Comparison of ENCODE assay signal across 8 mouse cellular contexts in the genomic region with DNA sequence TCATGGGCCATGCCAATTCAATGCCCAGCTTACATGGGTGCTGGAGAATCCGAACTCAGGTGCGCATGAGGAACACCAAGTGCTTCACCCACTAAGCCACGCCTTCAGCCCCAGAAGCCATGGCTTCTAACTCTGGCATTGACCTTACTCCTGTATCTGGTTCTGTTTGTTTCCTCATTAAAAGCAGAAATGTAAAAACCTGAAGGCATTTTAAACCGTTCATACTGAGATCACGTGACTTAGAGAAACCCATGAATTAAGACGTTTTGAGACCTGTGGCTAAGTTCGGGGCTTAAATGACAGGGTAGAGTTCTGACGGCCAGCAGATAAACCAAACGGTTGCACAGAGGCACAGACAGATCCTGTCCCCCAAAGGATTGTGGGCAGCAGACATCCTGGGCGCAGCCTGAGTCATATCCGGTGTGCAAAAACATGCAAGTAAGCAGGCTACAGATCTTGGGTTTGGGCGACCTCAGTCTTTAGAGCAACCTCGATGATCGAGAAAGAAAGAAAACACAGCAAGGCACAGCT. TPM values are rescaled to one million over a fixed set of nuclear protein-coding genes. Genes with fewer than 3 reads are reported as not detected.
DNase-seq lines count a peak whose midpoint lies in the region; ATAC-seq and TF ChIP-seq lines count a peak whose summit lies in the region.

No protein-coding gene starts in this region.

- H3K4me3 ChIP-seq in embryonic fibroblast, embryonic 13.5 days (ENCODE audit: insufficient read depth, low read length) = no peak overlapping the region
- H3K4me3 ChIP-seq in hindbrain, embryonic 15.5 days = no peak overlapping the region
- H3K4me3 ChIP-seq in liver, embryonic 16.5 days (ENCODE audit: low read depth, low read length) = peak overlapping the region; percentile 35
- no peak overlapping the region for H3K4me3 ChIP-seq in olfactory bulb, adult 2 months (ENCODE audit: insufficient read depth, low read depth, low read length)

- no peaks in the 10 kb centered on the region for H3K36me3 ChIP-seq in hindbrain, embryonic 15.5 days
- no peaks in the 10 kb centered on the region for H3K36me3 ChIP-seq in liver, embryonic 16.5 days (ENCODE audit: control insufficient read depth, insufficient read depth)

- TF ChIP-seq POLR2A in embryonic fibroblast, embryonic 13.5 days (IDR thresholded peaks at IDR 0.05; ENCODE audit: low read depth, low read length) = no peak; the same call in 1 of the 2 replicates
- TF ChIP-seq POLR2A in olfactory bulb, adult 2 months (IDR thresholded peaks at IDR 0.05; ENCODE audit: insufficient read depth, low read depth, low read length) = no peak

- peak; percentile 94 for ATAC-seq in CD4-positive, CD25-positive, alpha-beta regulatory T cell, adult 4 months
- 0 out of 2 replicates have a peak, but pooled peaks have one; percentile 27 for ATAC-seq in hindbrain, embryonic 15.5 days (ENCODE audit: low FRiP score, low read depth)
- ATAC-seq in liver, embryonic 16.5 days (ENCODE audit: low read depth) = peak; percentile 66

- H3K4me1 ChIP-seq in embryonic fibroblast, embryonic 13.5 days (ENCODE audit: control insufficient read depth, insufficient read depth, low read length) = peaks cover 6% of the 10 kb centered on the region; the same call in 1 of the 2 replicates
- 0 out of 2 replicates have a peak, but pooled peaks cover 6% of the 10 kb centered on the region for H3K4me1 ChIP-seq in hindbrain, embryonic 15.5 days (replicated peaks)
- H3K4me1 ChIP-seq in liver, embryonic 16.5 days (ENCODE audit: control insufficient read depth, low read depth, low read length) = no peaks in the 10 kb centered on the region; the same call in 1 of the 2 replicates
- H3K4me1 ChIP-seq in olfactory bulb, adult 2 months (ENCODE audit: control insufficient read depth, insufficient read depth, low read length) = peaks cover 7% of the 10 kb centered on the region; the same call in 1 of the 2 replicates

- peak overlapping the region; percentile 33 for H3K4me2 ChIP-seq in hindbrain, embryonic 15.5 days
- H3K4me2 ChIP-seq in liver, embryonic 16.5 days (ENCODE audit: low read depth, low read length) = peak overlapping the region; percentile 68

- H3K27ac ChIP-seq in embryonic fibroblast, embryonic 13.5 days (ENCODE audit: insufficient read depth, low read length) = peak overlapping the region; percentile 96
- no peak overlapping the region for H3K27ac ChIP-seq in hindbrain, embryonic 15.5 days (replicated peaks)
- H3K27ac ChIP-seq in liver, embryonic 16.5 days (ENCODE audit: low read length) = no peak overlapping the region
- peak overlapping the region; percentile 18; the same call in 1 of the 2 replicates for H3K27ac ChIP-seq in olfactory bulb, adult 2 months (ENCODE audit: insufficient read depth, low read depth, low read length)

- peak; percentile 95 for DNase-seq in 3T3-L1 (ENCODE audit: low read depth, low spot score)
- DNase-seq in retina, embryonic 14.5 days (ENCODE audit: low spot score) = no peak
- DNase-seq in right cerebral cortex, postnatal 25 days = no peak

- no peaks in the 10 kb centered on the region for H3K27me3 ChIP-seq in hindbrain, embryonic 15.5 days
- H3K27me3 ChIP-seq in liver, embryonic 16.5 days (ENCODE audit: control insufficient read depth, insufficient read depth, low read depth, low read length) = no peaks in the 10 kb centered on the region

- no peak overlapping the region for H3K9ac ChIP-seq in hindbrain, embryonic 15.5 days
- H3K9ac ChIP-seq in liver, embryonic 16.5 days (ENCODE audit: low read depth, low read length) = peak overlapping the region; percentile 36; the same call in 1 of the 2 replicates

- 73% methylated on average over 14 of the region's 14 CpGs for WGBS in hindbrain, embryonic 15.5 days
- WGBS in liver, embryonic 16.5 days (ENCODE audit: insufficient replicate concordance) = 19% methylated on average over 14 of the region's 14 CpGs
- WGBS in olfactory bulb, adult 2 months = 56% methylated on average over 14 of the region's 14 CpGs

- TF ChIP-seq CTCF in embryonic fibroblast, embryonic 13.5 days (IDR thresholded peaks at IDR 0.05; ENCODE audit: borderline replicate concordance, insufficient read depth, low read length) = no peak
- no peak for TF ChIP-seq CTCF in olfactory bulb, adult 2 months (IDR thresholded peaks at IDR 0.05; ENCODE audit: insufficient read depth, low read depth, low read length)

- no peaks in the 10 kb centered on the region for H3K9me3 ChIP-seq in hindbrain, embryonic 15.5 days
- no peaks in the 10 kb centered on the region for H3K9me3 ChIP-seq in liver, embryonic 16.5 days (replicated peaks; ENCODE audit: control insufficient read depth, low read length)

RNA-seq across cellular contexts. Expression of a gene that starts 32.2 kb away (rescaled TPM):
- polyA plus RNA-seq in CD4-positive, CD25-positive, alpha-beta regulatory T cell, adult 4 months (2017; shearing (Covaris generic)) = under 1 TPM in 1 of 2 experiments, not detected in 1; 0.94 TPM
- polyA plus RNA-seq in embryonic fibroblast, embryonic 13.5 days (2011; ENCODE audit: insufficient read length, low read depth, missing spikeins) = not detected in 2 replicates
- not detected in 2 replicates for polyA plus RNA-seq in hindbrain, embryonic 15.5 days (2015; fragmentation: Nextera tagmentation; extraction: Ambion mirVana)
- 0.12 TPM in 1 of 2 replicates, not detected in the other for polyA plus RNA-seq in liver, embryonic 16.5 days (2015; fragmentation: Nextera tagmentation; extraction: Ambion mirVana)
- polyA plus RNA-seq in olfactory bulb, adult 2 months (2012; ENCODE audit: insufficient read depth, insufficient read length, low replicate concordance, missing spikeins) = not detected in 2 replicates

Comparison
In these comparisons a context has a peak if more than half of its experiments do, and no peak if none do; other contexts are left out.
1. ATAC-seq: peak in every context shown above with its lines; median percentile 94 in CD4-positive, CD25-positive, alpha-beta regulatory T cell, adult 4 months; 66 in liver, embryonic 16.5 days; 27 in hindbrain, embryonic 15.5 days.
2. H3K27ac ChIP-seq: peak in embryonic fibroblast, embryonic 13.5 days (single experiment) and olfactory bulb, adult 2 months (single experiment); none in hindbrain, embryonic 15.5 days (single experiment) and liver, embryonic 16.5 days (single experiment).